Mouse (Mus musculus) left cerebral cortex, adult 18-20 months (tissue): ENCODE measurements around the gene Irak1. TPM values are rescaled to one million over a fixed set of nuclear protein-coding genes. Genes with fewer than 3 reads are reported as not detected.

Experiments used
- DNase-seq, 2 experiments: peaks; one replicate each; pipeline ENCODE4 v3.0.0; 2021 to 2022; ENCODE audit warnings: low spot score in 2 of 2, mixed read lengths in 1 of 2
- long read RNA-seq, 2 experiments: library from polyadenylated mRNA; stranded (forward); transcript quantifications; one replicate each; pipeline ENCODE4 v2.0.0; 2021
- total RNA-seq, 2 experiments: library from RNA; stranded (reverse); gene quantifications; 2 replicates each; pipeline ENCODE4 v1.2.3; 2021

The Irak1 gene
- 10 to 100 TPM; 48.2 to 49.0 TPM for total RNA-seq
- long read RNA-seq, experiment 1, transcript Irak1-206 (14 exons, 3,835 nt), result major isoform, 17 of 75 reads
- long read RNA-seq, experiment 1, transcript Irak1-204 (14 exons, 3,825 nt), result minor isoform, 5 of 75 reads
- long read RNA-seq, experiment 1, partial matches to known transcripts, result 10 of 75 reads
- long read RNA-seq, experiment 1, other reads (novel, unspliced or antisense), result 41 of 75 reads
- long read RNA-seq, experiment 2, transcript Irak1-206 (14 exons, 3,835 nt), result major isoform, 11 of 56 reads
- long read RNA-seq, experiment 2, transcript Irak1-204 (14 exons, 3,825 nt), result minor isoform, 5 of 56 reads
- long read RNA-seq, experiment 2, partial matches to known transcripts, result 10 of 56 reads
- long read RNA-seq, experiment 2, other reads (novel, unspliced or antisense), result 25 of 56 reads

DNA sequence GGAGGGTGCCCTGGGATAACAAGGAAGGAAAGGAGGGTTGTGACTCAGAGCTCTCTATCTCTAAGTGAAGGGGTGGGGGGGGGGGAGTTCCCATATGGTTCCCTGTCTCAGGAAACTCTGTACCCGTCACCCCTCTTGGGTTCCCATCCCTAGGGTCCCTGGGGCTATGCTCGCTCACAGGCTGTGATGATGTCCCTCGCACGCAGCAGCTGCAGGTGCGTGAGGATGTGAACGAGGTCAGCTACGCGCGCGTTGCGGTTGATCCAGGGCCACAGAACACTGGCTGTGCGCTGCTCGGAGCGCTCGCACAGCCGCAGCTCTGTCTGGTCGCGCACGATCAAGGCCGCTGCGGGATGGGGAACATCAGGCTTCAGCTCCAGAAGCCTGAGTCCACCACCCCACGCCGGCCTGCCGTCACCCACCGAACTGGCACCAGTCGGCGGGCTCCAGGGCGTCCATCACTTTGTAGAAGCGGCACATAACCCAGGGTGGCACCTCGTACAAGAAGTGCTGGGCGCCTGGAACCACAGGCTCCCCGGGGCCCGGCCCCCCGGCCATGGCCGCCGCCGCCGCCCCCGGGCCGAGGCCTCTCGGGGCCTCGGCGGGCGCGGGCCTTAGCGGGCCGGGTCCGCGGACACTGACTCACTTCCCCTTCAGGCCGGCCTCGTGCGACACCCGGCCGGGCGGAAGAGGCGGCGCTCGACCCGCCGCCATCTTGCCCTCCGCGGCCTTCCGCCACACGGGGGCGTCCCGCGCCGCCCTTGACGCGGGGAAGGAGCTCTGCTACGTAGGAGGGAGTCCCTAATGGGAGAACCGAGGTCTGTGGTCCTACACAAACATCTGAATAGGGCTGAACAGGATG, at the start of gene Irak1:
TSS of gene Irak1 (minus strand) at position 731 of the 862 bp plus-strand sequence.
- DNase-seq, result peak; percentile 61 to 62

DNA sequence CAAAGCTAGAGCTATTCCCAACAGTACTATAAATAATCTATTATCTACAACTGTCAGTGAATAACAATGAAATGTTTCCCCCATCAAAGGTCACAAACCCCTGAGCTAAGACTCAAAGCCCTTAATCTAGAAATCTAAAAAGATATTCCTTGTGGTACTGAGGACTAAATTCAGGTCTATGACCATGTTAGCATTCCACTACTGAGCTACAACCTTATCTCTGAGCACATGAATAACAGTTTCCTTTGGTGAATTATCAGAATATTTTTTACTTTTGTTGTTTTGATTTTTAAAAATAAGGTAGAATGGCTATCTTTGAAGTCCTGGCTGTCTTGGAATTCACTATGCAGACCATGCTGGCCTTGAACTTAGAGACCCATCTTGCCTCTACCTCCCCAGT, 47.1 kb upstream of the Irak1 start:
- DNase-seq, result no peak

GRCm38 (mm10) chrX:74067891-74068290, 44.2 kb upstream of the Irak1 start:
- DNase-seq, result peak; percentile 6 to 9

- DNase-seq, result no peak
These were observed 21.4 kb upstream of the Irak1 start for GRCm38 (mm10) chrX:74045107-74045506.

- no peak for DNase-seq
These were observed 14.1 kb upstream of the Irak1 start for GRCm38 (mm10) chrX:74037702-74038375.

DNA sequence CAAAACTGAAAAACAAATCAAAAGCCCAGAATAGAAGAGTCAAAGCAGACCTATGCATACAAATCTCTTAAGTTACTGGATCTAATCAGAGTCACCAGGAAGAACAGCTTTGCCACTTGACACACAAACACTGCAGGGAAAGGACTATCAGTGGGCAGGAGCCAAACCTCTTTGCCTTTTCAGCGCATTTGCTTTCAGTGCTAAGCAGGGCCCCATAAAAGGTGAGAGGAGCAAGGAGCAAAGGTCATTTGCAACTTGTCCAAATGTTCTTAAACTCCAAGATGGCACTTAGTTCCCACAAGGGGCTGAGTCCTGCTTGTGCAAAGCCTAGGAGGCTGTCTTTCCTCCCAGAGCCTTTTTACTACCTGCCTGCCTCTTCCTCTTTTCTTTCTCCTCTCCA, 6.3 kb upstream of the Irak1 start:
- DNase-seq, result no peak

DNA sequence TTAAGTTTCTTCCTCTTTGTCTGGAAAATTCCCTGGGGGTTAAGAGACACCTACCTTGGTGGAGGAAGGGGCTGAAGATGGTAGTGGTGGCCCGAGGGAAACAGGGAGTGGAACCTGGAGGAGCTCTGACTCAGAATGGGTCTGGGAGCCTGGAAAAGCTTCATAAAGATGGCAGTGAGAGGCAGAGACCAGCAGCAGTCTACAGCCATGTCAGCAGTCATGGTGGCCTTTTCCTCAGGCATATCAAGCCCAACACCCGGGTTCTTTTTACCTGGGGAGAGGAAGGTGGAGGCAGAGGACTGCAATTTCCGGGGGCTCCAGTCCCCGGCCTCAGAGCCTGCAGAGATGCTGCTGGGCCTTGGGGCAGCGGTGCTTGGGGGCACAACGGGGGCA, 927 bp downstream of the Irak1 start:
- DNase-seq, result no peak

DNA sequence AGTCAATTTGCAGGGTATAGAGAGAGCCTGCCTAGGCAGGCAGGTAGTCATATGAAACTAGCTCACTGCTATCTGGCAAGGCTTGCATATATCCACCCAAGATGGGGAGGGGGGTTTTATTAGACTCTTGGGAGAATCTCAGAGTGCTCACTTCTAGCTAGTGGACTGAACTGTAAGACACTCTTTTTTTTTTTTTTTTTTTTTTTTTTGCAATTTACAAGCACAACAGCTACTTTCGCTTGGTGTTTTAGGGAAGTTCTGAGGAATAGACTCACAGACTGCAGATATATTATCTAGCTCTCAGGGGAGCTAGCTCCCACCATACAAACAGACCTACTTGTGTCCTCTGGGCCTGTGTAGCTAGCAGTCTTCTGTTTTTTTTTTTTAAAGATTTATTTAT, 9.1 kb downstream of the Irak1 start:
- no peak for DNase-seq

DNA sequence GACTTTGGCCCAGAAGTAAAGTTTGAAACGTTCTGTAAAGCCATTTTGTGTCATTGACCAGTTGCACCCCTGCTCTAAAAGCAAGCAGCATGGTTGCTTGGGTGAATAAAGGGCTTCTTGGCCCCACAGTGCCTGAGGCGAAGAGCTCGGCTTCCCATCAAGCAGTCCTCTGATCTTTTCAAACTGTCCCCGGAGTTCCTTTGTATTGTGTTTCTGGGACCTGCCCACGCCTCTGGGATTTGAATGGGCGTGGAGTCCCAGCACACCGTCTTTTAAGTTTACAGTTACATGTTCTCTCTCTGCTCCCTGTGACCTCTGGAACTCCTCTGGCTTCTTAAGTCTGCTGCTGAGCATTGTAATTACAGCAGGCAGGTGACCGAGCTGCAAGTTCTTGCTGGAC, 15.7 kb downstream of the Irak1 start:
- no peak for DNase-seq

DNA sequence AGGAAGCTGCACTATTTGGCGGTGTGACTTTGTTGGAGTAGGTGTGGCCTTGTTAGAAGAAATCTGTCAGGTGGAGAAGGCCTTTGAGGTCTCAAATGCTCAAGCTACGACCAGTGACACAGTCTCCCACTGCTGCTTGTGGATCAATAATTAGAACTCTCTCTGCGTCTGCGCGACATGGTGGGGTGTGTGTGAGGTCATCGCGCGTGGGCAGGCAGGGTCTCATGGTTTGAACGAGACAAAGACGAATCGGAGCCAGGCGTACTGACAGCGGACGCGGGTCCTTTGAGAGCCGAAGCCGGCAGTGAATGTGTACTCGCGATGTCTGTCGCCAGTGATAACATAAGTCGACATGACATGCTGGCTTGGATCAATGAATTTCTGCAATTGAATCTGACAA, 17.3 kb downstream of the Irak1 start:
- DNase-seq, result no peak

DNA sequence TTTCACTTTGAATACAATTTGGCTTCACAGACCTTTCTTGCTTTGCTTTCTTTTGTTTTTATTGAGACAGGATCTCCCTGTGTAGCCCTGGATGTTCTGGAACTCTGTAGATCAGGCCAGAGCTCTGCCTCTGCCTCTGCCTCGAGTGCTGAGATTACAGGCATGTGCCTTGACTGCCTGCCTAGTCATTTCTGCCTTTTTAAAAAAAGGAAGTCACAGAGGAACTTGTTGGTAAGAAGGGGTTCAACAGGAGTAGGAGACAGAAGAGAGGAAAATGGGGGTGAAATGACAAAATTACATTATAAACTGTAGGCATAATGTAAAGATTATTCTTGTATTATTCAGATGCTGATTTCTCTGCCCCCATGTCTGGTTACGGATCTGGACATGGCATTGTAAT, 20.1 kb downstream of the Irak1 start:
- DNase-seq, result no peak

GRCm38 (mm10) chrX:74001024-74001423, 22.7 kb downstream of the Irak1 start:
- DNase-seq, result no peak

DNA sequence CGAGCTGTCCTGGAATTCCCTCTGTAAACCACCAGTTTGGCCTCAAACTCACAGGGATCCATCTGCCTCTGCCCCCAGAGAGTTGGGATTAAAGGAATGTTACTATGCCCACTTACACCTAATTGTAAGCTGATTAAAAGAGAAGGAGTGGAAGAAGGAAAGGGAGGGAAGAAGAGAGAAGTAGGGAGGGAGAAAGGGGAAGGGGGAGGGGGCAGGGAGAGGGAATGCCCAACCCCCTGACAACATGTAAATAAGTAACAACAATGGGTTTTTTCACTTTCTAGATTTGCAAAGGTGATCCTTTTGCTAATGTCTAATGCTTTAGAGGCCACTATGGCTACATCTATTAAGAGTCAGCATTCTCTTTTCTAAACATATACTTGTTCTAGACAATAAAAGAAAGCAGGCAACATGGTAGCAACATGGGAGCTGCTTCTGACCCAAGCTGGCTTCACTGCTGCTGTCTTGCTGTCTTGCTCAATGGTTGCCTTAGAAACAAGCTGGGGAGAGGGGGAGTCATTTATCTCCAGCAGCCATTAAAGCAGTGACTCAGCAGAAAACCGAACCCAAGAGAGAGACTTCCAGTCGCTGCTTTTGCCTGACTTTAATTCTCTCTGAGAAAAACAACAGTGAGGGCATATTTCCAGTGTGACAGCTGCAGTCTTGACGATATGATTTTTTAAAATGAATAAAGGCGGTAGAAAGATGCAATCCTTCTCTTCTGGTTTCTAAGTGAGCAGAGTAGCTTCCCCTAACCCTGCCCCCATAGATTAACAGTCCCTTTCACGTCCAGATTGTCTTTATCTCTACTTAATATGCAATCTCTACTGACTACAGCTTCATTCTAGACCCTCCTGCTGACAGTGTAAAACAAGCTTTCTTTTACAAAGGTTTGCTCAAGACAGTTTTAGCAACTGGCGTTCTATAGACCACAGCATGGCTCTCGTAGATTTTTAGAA, 24.5 kb downstream of the Irak1 start:
- peak; percentile 4 to 30 for DNase-seq

- DNase-seq, result no peak
These were observed 45.9 kb downstream of the Irak1 start for GRCm38 (mm10) chrX:73977783-73978182.

GRCm38 (mm10) chrX:73976283-73976682, 47.4 kb downstream of the Irak1 start:
- DNase-seq, result no peak

DNA sequence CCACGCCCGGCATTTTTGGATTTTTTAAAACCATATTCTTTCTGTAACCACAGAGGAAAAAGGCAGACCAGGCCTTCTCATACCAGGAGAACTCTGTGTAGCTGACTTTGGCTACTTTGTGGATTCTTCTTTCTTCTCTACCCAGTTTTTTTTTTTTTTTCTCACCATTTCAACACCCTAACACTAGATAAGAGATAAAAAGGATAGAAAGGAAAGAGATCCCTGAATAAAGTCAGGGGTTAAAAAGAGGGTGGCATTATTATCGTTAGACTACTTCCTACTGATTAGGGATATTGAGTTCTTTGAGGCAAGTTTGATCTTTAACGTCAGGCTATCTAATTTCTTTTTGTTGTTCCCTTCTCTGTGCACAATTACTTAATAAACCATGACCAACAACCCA, 50.9 kb downstream of the Irak1 start:
- no peak for DNase-seq

- no peak for DNase-seq
These were observed 52.9 kb downstream of the Irak1 start for GRCm38 (mm10) chrX:73970781-73971180.

- no peak for DNase-seq
These were observed 54.0 kb downstream of the Irak1 start for GRCm38 (mm10) chrX:73969729-73970128.

DNA sequence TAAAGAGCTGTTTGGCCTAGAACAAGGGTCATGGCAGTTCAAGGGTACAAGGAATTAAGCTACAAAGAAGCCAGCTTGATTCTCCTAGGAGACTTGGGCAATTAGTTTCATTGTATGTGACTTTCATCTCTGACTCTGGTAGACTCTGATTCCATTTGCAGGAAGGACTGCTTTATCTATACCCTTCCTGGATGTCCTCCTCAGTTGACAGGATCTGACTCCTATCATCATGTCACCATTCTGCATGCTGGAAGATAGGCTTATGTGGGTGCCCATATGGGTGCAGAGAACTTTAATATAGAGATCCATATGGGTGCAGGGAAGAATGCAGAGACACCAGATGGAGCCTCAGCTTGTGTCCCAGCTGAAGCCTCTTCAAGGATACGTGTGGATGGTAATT, 54.6 kb downstream of the Irak1 start:
- no peak for DNase-seq
